Mouse (Mus musculus): ENCODE results near the gene Entpd1. TPM values are rescaled to one million over a fixed set of nuclear protein-coding genes. Genes with fewer than 3 reads are reported as not detected.

Entpd1 gene
- polyA plus RNA-seq, 1 experiment from 2014 or later: 6.5 TPM

GRCm38 (mm10) chr19:40712889-40713628, 100.9 kb downstream of the Entpd1 start:
- no peak for ATAC-seq (replicated peaks; ENCODE audit: low FRiP score)
- no peaks in the 10 kb centered on the region for H3K36me3 ChIP-seq
- H3K27me3 ChIP-seq: no peaks in the 10 kb centered on the region
- H3K9ac ChIP-seq: no peak overlapping the region
- no peak overlapping the region for H3K27ac ChIP-seq
- WGBS: 78% methylated on average over 16 of the region's 16 CpGs
- 0 out of 2 replicates have a peak, but pooled peaks cover 2% of the 10 kb centered on the region for H3K4me1 ChIP-seq
- H3K9me3 ChIP-seq (replicated peaks): no peaks in the 10 kb centered on the region
- no peak overlapping the region for H3K4me3 ChIP-seq (replicated peaks)
- no peak overlapping the region for H3K4me2 ChIP-seq

- WGBS: 60% methylated on average over 5 of the region's 5 CpGs
- H3K27ac ChIP-seq: no peak overlapping the region
- ATAC-seq (replicated peaks; ENCODE audit: low FRiP score): no peak
Measured at GRCm38 (mm10) chr19:40714700-40715099, 102.5 kb downstream of the Entpd1 start.

DNA sequence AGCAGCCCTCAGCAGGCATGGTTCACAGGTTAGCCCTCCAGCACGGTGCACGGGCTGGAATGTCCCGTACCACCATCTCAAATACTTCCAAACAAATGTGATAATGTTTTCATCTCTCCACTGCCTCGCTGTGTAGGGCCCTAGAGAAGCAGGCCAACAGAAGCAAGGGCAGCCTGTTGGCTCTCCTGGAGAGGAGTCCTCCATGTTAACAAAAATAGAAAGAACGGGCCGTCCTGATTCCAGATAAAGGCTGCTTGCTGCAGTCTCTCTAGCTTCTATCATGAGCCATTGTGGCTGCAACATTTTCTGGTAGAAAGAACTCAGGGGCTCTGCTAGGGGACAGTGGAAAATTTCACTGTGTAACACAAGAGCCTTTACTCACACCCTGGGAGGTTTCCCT, 104.8 kb downstream of the Entpd1 start:
- Histone ChIP-seq H3K4me3 (replicated peaks) (no peak overlapping the region), H3K27ac (no peak overlapping the region), H3K4me2 (no peak overlapping the region), H3K27me3 (no peaks in the 10 kb centered on the region), H3K4me1 (no peaks in the 10 kb centered on the region), H3K9ac (no peak overlapping the region), H3K9me3 (replicated peaks) (no peaks in the 10 kb centered on the region), H3K36me3 (no peaks in the 10 kb centered on the region)
- 80% methylated on average over 6 of the region's 6 CpGs for WGBS
- no peak for ATAC-seq (replicated peaks; ENCODE audit: low FRiP score)

More at GRCm38 (mm10) chr19:40714700-40715099, 102.5 kb downstream of the Entpd1 start:
- H3K9me3 ChIP-seq (replicated peaks): no peaks in the 10 kb centered on the region
- H3K27me3 ChIP-seq: no peaks in the 10 kb centered on the region
- no peak overlapping the region for H3K9ac ChIP-seq
- H3K36me3 ChIP-seq: no peaks in the 10 kb centered on the region
- H3K4me3 ChIP-seq (replicated peaks): no peak overlapping the region
- H3K4me2 ChIP-seq: no peak overlapping the region
- no peaks in the 10 kb centered on the region for H3K4me1 ChIP-seq

DNA sequence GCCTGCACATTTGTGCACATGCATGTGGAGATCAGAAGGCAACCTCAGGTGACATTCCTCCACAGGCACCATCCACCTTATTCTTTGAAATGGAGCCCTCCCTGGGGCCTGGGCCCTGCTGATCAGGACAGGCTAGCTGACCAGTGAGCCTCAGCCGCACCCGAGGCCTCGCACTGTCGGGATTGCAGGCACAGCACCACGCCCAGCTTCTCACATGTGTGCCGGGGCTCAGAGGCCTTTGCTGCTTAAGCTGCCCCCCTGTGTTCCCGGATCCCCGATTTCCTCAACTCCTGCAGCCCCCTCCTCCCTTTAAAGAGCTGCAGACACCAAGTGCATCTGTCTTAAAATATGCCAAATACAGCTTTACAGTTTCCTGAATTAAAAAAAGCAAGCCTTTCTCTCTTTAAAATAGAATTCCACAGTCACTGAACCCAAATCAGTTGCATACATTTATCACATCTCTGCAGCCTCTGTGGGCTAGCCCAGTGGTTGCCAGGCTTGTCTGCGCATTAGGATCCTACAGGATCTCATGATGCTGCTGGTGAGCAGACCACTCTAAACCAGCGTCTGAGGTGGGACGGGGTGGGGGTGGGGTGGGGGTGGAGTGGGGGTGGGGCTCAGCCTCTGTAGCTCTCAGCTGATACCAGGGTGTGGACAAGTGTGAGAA, 107.4 kb downstream of the Entpd1 start:
- Histone ChIP-seq H3K4me2 (no peak overlapping the region), H3K4me1 (0 out of 2 replicates have a peak, but pooled peaks cover 4% of the 10 kb centered on the region), H3K27me3 (no peaks in the 10 kb centered on the region), H3K27ac (no peak overlapping the region), H3K9ac (no peak overlapping the region), H3K9me3 (replicated peaks) (no peaks in the 10 kb centered on the region), H3K4me3 (replicated peaks) (no peak overlapping the region), H3K36me3 (no peaks in the 10 kb centered on the region)
- 55% methylated on average over 11 of the region's 11 CpGs for WGBS
- ATAC-seq (replicated peaks; ENCODE audit: low FRiP score): no peak

- H3K4me2 ChIP-seq: no peak overlapping the region
- whole genome bisulfite sequencing: 57% methylated on average over 12 of the region's 12 CpGs
- no peaks in the 10 kb centered on the region for H3K36me3 ChIP-seq
- H3K9ac ChIP-seq: no peak overlapping the region
- H3K9me3 ChIP-seq (replicated peaks): no peaks in the 10 kb centered on the region
- no peak overlapping the region for H3K27ac ChIP-seq
- ATAC-seq (replicated peaks; ENCODE audit: low FRiP score): no peak
- no peaks in the 10 kb centered on the region for H3K27me3 ChIP-seq
- H3K4me3 ChIP-seq (replicated peaks): no peak overlapping the region
- H3K4me1 ChIP-seq: 0 out of 2 replicates have a peak, but pooled peaks cover 4% of the 10 kb centered on the region
Measured at GRCm38 (mm10) chr19:40720381-40720780, 108.2 kb downstream of the Entpd1 start.

- Histone ChIP-seq H3K27ac (no peak overlapping the region), H3K4me3 (replicated peaks) (no peak overlapping the region), H3K27me3 (no peaks in the 10 kb centered on the region), H3K4me2 (no peak overlapping the region), H3K9me3 (replicated peaks) (no peaks in the 10 kb centered on the region), H3K9ac (no peak overlapping the region), H3K36me3 (no peaks in the 10 kb centered on the region), H3K4me1 (0 out of 2 replicates have a peak, but pooled peaks cover 6% of the 10 kb centered on the region)
- 55% methylated on average over 11 of the region's 11 CpGs for WGBS
- 0 out of 2 replicates have a peak, but pooled peaks have one; percentile 55 for ATAC-seq (replicated peaks; ENCODE audit: low FRiP score)
Measured at GRCm38 (mm10) chr19:40722137-40723038, 110.2 kb downstream of the Entpd1 start.

DNA sequence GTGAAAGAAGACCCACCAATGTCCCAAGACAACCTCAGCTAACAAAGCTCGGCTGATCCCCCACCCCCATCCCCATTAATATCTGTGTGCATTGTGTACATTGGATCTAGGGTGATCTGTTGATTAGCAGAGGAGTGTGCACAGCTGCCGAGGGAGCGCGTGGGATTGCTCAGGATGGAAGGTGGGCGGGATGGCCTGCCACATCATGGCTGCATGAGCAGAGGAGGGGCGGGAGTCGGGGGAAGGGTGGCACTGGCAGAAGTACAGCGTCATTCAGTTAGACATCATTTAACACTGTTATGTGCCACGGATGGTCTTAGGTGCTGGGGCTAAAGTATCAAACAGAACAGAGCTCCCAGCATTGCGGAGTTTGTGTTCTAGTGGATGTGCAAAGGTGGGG, 111.3 kb downstream of the Entpd1 start:
- Histone ChIP-seq H3K4me1 (0 out of 2 replicates have a peak, but pooled peaks cover 7% of the 10 kb centered on the region), H3K36me3 (no peaks in the 10 kb centered on the region), H3K27me3 (no peaks in the 10 kb centered on the region), H3K27ac (no peak overlapping the region), H3K9ac (no peak overlapping the region), H3K9me3 (replicated peaks) (no peaks in the 10 kb centered on the region), H3K4me2 (no peak overlapping the region), H3K4me3 (replicated peaks) (no peak overlapping the region)
- 45% methylated on average over 10 of the region's 10 CpGs for WGBS
- no peak for ATAC-seq (replicated peaks; ENCODE audit: low FRiP score)

DNA sequence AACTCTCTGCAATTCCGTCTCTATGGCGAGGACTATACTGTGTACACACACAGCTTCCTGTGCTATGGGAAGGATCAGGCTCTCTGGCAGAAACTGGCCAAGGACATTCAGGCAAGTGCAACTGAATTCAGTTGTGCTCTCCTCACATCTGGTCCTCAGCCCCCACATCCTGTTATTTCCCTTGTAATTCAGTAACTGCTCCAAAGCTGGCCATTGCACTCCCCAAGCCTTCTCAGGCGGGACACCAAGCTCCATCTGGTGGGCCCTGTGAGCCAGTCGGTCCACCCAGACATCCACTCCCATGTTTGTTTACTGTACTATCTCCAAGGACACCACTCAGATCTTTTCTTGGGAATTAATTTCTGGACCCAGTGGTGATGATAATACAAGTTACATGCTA, 114.0 kb downstream of the Entpd1 start:
- ATAC-seq (replicated peaks; ENCODE audit: low FRiP score): peak; percentile 55; the same call in 1 of the 2 replicates
- WGBS: 46% methylated on average over 4 of the region's 4 CpGs

GRCm38 (mm10) chr19:40726614-40727013, 114.4 kb downstream of the Entpd1 start:
- Histone ChIP-seq H3K9ac (no peak overlapping the region), H3K4me3 (replicated peaks) (no peak overlapping the region), H3K36me3 (no peaks in the 10 kb centered on the region), H3K4me1 (0 out of 2 replicates have a peak, but pooled peaks cover 12% of the 10 kb centered on the region), H3K27ac (no peak overlapping the region), H3K27me3 (no peaks in the 10 kb centered on the region), H3K4me2 (no peak overlapping the region), H3K9me3 (replicated peaks) (no peaks in the 10 kb centered on the region)
- ATAC-seq (replicated peaks; ENCODE audit: low FRiP score): no peak
- 62% methylated on average over 2 of the region's 2 CpGs for WGBS

More for the DNA sequence above, 114.0 kb downstream of the Entpd1 start:
- no peak overlapping the region for H3K9ac ChIP-seq
- H3K27me3 ChIP-seq: no peaks in the 10 kb centered on the region
- no peaks in the 10 kb centered on the region for H3K36me3 ChIP-seq
- H3K9me3 ChIP-seq (replicated peaks): no peaks in the 10 kb centered on the region
- no peak overlapping the region for H3K4me3 ChIP-seq (replicated peaks)
- 0 out of 2 replicates have a peak, but pooled peaks cover 12% of the 10 kb centered on the region for H3K4me1 ChIP-seq
- no peak overlapping the region for H3K27ac ChIP-seq
- no peak overlapping the region for H3K4me2 ChIP-seq

DNA sequence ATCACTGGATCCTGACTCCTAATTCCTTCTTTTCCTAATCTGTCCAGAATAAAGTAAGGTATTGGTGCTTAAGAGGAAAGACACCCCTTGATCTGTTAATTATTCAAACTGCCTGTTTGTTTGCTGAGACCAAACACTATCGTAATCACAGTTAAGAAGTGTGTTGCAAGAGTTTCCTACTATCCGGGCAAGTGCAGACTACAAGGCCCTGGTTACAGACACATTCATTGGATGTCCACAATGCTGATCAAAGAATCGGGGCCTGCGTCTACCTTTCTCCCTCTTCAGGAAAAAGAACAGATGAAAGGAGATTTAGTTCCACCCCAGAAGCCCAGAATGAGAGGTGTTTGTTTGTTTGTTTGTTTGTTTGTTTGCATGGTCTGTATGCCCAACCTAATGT, 116.0 kb downstream of the Entpd1 start:
- no peak overlapping the region for H3K4me2 ChIP-seq
- H3K4me1 ChIP-seq: 0 out of 2 replicates have a peak, but pooled peaks cover 12% of the 10 kb centered on the region
- H3K9ac ChIP-seq: no peak overlapping the region
- WGBS: 82% methylated on average over 4 of the region's 4 CpGs
- H3K27me3 ChIP-seq: no peaks in the 10 kb centered on the region
- ATAC-seq (replicated peaks; ENCODE audit: low FRiP score): no peak
- no peaks in the 10 kb centered on the region for H3K36me3 ChIP-seq
- no peak overlapping the region for H3K27ac ChIP-seq
- no peaks in the 10 kb centered on the region for H3K9me3 ChIP-seq (replicated peaks)
- H3K4me3 ChIP-seq (replicated peaks): no peak overlapping the region

DNA sequence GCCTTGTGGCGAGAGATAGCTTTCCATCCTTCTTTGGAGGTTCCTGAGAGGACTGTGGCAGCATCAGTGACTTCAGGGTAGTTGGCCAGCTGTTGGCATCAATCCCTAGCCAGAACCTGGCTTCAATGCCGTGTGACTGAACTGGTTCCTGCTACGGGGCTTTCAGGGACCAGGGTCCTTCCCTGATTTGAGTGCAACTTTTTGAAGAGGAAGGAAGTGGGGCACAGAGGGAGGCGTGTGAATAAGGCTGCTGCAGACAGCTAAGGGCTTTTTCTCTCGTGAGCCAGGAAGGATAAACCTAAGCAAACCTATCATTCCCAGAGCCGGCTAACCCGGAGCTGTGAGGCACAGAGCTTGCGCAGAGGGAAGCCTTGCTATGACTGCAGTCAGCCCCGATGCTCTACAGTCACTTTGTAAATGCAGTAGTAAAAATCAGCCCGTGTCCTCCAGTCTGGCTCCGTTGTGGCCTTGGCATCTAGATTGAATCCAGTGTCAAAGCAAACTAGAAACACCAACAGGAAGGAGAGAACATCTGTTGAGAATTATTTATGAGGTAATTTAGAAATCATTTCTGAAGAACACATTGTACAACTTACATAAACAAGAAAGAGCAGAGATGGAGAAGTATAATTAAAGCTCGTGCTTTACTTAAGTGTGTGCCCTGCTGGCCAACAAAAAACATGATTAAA, 116.7 kb downstream of the Entpd1 start:
- H3K4me3 ChIP-seq (replicated peaks): no peak overlapping the region
- H3K9ac ChIP-seq: no peak overlapping the region
- H3K9me3 ChIP-seq (replicated peaks): no peaks in the 10 kb centered on the region
- H3K27ac ChIP-seq: no peak overlapping the region
- 52% methylated on average over 12 of the region's 12 CpGs for WGBS
- H3K4me1 ChIP-seq: 0 out of 2 replicates have a peak, but pooled peaks cover 8% of the 10 kb centered on the region
- H3K36me3 ChIP-seq: no peaks in the 10 kb centered on the region
- ATAC-seq (replicated peaks; ENCODE audit: low FRiP score): no peak
- H3K4me2 ChIP-seq: no peak overlapping the region
- H3K27me3 ChIP-seq: no peaks in the 10 kb centered on the region

Measured in kidney, embryonic 15.5 days (tissue).